Mouse (Mus musculus) lung, postnatal 0 days (tissue): ENCODE measurements around the gene 1520401A03Rik. TPM values are rescaled to one million over a fixed set of nuclear protein-coding genes. Genes with fewer than 3 reads are reported as not detected.

Source experiments
- ATAC-seq: fragments of 200-750 bp; cut with Nextera tagmentation; 2 replicates; pipeline ENCODE4 v1.8.0; 2017; ENCODE audit warnings: moderate library complexity
- DNase-seq: peaks from one replicate; pipeline ENCODE4 v3.0.0-alpha.2; 2016; ENCODE audit warnings: low spot score
- H3K27ac ChIP-seq: fragments of 300-500 bp; sonication (generic); 2 replicates; pipeline ENCODE4 v1.5.1; 2014; ENCODE audit warnings: antibody characterized with exemption, mild to moderate bottlenecking, low read length, mixed read lengths
- H3K27me3 ChIP-seq: fragments of 300-500 bp; sonication (generic); replicated peaks from 2 replicates; pipeline ENCODE4 v1.6.1; 2014; ENCODE audit warnings: low read length, mixed read lengths; ENCODE audit not compliant: insufficient read depth
- H3K36me3 ChIP-seq: fragments of 300-500 bp; sonication (generic); 2 replicates; pipeline ENCODE4 v1.6.1; 2014; ENCODE audit warnings: low read length, mixed read lengths; ENCODE audit not compliant: insufficient read depth
- H3K4me1 ChIP-seq: fragments of 300-500 bp; sonication (generic); 2 replicates; pipeline ENCODE4 v1.6.1; 2014; ENCODE audit warnings: antibody characterized with exemption, low read depth, low read length, mixed read lengths; ENCODE audit not compliant: insufficient read depth
- H3K4me2 ChIP-seq: fragments of 300-500 bp; sonication (generic); replicated peaks from 2 replicates; pipeline ENCODE4 v1.6.1; 2014; ENCODE audit warnings: low read depth, mild to moderate bottlenecking, low read length, moderate library complexity, mixed read lengths
- H3K4me3 ChIP-seq: fragments of 300-500 bp; sonication (generic); 2 replicates; pipeline ENCODE4 v1.5.1; 2014; ENCODE audit warnings: low read depth, low read length
- H3K9ac ChIP-seq: fragments of 300-500 bp; sonication (generic); replicated peaks from 2 replicates; pipeline ENCODE4 v1.6.1; 2014; ENCODE audit warnings: low read depth, mild to moderate bottlenecking
- H3K9me3 ChIP-seq: fragments of 300-500 bp; sonication (generic); 2 replicates; pipeline ENCODE4 v1.6.1; 2016; ENCODE audit warnings: low read length, mixed read lengths
- CTCF ChIP-seq: IDR thresholded peaks from 2 replicates; pipeline ENCODE4 v1.5.1; 2016; ENCODE audit warnings: antibody characterized with exemption, mild to moderate bottlenecking
- EP300 ChIP-seq: IDR thresholded peaks from 2 replicates; pipeline ENCODE4 v1.6.1; 2016; ENCODE audit warnings: antibody characterized with exemption, mild to moderate bottlenecking, control low read depth
- WGBS: fragments of 180-500 bp; shearing (Covaris S2); extraction: QIAGEN DNeasy Blood & Tissue Kit; methylation state at CpG from one replicate; pipeline ENCODE4 v1.1.7; 2014; 5-methylcytosine and 5-hydroxymethylcytosine counted together
- polyA plus RNA-seq: library from polyadenylated mRNA; unstranded; fragments of >200 nt; fragmentation: Nextera tagmentation; extraction: Ambion mirVana; gene quantifications from 2 replicates; pipeline ENCODE4 v1.2.1, GENCODE M21; 2015

The 1520401A03Rik gene
- polyA plus RNA-seq, 1 experiment from 2014 or later: 0.20 TPM

DNA sequence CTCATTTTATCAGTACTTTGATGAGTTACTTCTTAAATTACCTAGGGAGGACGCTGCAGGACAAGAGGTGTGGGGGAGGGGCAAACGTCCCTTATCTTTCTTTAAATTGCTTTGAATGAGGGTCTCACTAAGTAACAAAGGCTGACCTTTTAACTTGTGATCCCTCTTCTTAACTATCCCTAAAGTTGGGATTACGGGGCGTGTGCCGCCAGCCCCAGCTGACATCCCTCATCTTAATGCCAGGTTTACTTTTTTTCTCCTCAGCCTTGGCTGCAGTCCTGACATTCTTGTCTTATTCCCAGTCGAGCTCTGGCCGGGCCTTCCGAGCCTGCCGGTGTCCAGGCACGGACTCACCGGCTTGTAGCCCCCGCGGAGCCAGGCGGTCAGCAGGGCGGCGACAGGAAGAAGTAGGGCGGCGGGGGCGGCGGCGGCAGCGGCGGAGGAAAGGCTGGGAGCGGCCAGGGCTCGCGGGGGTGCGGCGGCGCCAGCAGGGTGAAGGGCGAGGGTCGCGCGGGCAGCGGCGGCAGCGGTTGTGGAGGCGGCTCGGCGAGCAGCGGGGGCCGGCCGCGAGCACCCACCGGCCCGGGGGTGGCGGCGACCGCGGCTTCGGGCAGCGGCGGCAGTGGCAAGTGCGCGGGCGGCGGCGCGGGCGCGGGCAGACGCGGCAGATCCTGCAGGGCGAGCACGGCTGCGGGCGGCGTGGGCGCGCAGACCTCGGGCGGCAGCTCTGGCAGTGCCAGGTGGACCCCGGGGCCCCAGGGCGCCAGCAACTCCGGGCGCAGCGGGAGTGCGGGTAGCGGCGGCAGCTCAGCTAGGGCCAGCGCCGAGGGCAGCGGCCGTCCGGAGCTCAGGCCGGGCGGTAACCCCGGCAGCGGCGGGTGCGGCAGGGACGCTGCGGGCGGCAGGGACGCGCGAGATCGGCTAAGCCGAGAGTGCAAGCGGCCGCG is 23.2 kb downstream of the 1520401A03Rik start:
- H3K4me3 ChIP-seq: peak overlapping the region; percentile 60
- DNase-seq (peak; percentile 49), ATAC-seq (peak; percentile 56)
- H3K27me3 ChIP-seq: no peaks in the 10 kb centered on the region
- 2% methylated on average over 67 of the region's 101 CpGs for WGBS
- TF ChIP-seq EP300 (no peak), CTCF (no peak; the same call in 1 of the 2 replicates)
- H3K9ac ChIP-seq: peak overlapping the region; percentile 32; the same call in 1 of the 2 replicates
- H3K36me3 ChIP-seq: no peaks in the 10 kb centered on the region
- H3K4me1 ChIP-seq: no peaks in the 10 kb centered on the region
- H3K9me3 ChIP-seq: no peaks in the 10 kb centered on the region
- no peak overlapping the region for H3K27ac ChIP-seq
- H3K4me2 ChIP-seq: peak overlapping the region; percentile 100

GRCm38 (mm10) chr17:23695801-23696200 is 26.8 kb downstream of the 1520401A03Rik start:
- H3K27me3 ChIP-seq: no peaks in the 10 kb centered on the region
- H3K4me1 ChIP-seq: no peaks in the 10 kb centered on the region
- H3K36me3 ChIP-seq: no peaks in the 10 kb centered on the region
- no peaks in the 10 kb centered on the region for H3K9me3 ChIP-seq
- WGBS: 12% methylated on average over 3 of the region's 3 CpGs
- DNase-seq (no peak), ATAC-seq (no peak)
- no peak overlapping the region for H3K4me3 ChIP-seq
- no peak overlapping the region for H3K4me2 ChIP-seq
- H3K27ac ChIP-seq: no peak overlapping the region
- TF ChIP-seq EP300 (no peak), CTCF (no peak)
- no peak overlapping the region for H3K9ac ChIP-seq

DNA sequence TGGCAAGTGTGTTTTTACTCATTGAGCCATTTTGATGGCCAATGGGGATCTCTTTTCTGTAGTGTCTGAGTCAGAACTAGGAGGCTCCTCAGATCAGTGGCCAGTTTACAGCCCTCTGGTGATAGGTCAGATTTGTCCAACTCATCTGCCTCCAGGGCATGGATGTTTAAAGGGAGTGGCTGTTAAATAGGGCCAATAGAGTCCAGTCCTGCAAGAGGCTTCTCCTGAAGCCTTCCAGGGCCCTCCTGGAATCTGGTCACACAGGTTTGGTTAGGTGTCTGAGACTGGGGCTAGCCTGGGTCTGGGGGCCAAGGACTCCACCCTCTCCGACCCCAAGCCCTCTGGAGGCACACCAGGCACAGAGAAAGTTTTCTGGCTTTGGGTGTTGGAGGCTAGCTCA is 28.1 kb downstream of the 1520401A03Rik start:
- Histone ChIP-seq H3K27me3 (no peaks in the 10 kb centered on the region), H3K9ac (no peak overlapping the region), H3K4me2 (no peak overlapping the region), H3K9me3 (no peaks in the 10 kb centered on the region), H3K4me3 (no peak overlapping the region), H3K4me1 (no peaks in the 10 kb centered on the region), H3K27ac (no peak overlapping the region), H3K36me3 (no peaks in the 10 kb centered on the region)
- WGBS: 52% methylated on average over 1 of the region's 1 CpGs
- ATAC-seq (no peak), DNase-seq (no peak)
- TF ChIP-seq EP300 (no peak), CTCF (no peak)

DNA sequence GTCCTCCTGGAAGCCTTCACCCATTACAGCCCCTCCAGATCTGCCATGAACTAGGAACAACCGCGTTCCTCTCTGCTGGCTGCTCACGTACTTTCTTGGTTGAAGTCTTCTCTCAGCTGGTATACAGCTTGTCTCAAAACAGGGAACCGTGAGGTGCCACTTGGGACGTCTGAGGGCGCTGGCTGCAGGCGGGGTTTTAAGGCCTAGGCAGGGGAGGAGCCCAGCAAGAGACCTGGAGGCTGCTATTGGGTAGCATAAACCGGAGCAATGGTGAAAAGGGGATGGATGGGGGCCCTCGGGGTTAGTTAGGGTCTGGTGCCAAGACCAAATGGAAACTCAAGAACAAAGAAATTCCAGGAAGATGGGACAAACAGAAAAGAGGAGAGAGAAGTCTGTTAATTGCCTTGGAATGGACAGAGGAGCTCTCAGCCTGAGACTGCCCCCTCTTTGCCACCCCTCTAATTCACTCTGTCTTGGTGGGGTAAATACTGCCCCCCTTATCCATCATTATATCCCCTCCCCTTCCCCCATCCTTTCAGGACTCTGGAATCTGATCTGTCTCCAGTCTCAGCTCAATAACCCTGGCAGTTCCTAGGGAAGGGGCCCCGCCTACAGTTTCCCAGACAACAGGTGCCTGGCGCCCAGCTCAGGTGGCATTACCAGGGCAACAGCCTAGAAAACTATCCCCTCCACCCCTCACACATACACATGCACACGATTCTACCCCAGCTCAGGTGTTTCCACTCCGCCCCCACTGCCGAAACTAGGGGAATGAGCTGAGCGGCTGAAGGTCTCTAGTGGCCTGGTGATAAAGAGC is 38.5 kb downstream of the 1520401A03Rik start, which contains the start of gene Cldn9:
Cldn9 (minus strand) TSS at position 171 of the 817 bp plus-strand sequence.
- H3K4me2 ChIP-seq: no peak within 1 kb of the TSS
- 0 out of 2 replicates have a peak, but pooled peaks have one; percentile 25 for ATAC-seq
- 20% methylated on average over 15 of the region's 15 CpGs for WGBS
- TF ChIP-seq CTCF (no peak), EP300 (no peak)
- no peak within 1 kb of the TSS for H3K27ac ChIP-seq
- no peak within 1 kb of the TSS for H3K9ac ChIP-seq
- H3K4me1 ChIP-seq: no peaks in the 10 kb centered on the region
- DNase-seq: no peak
- H3K27me3 ChIP-seq: peaks cover 14% of the 10 kb centered on the region; the same call in 1 of the 2 replicates
- H3K4me3 ChIP-seq: no peak within 1 kb of the TSS
- no peaks in the 10 kb centered on the region for H3K9me3 ChIP-seq
- H3K36me3 ChIP-seq: no peaks in the 10 kb centered on the region

DNA sequence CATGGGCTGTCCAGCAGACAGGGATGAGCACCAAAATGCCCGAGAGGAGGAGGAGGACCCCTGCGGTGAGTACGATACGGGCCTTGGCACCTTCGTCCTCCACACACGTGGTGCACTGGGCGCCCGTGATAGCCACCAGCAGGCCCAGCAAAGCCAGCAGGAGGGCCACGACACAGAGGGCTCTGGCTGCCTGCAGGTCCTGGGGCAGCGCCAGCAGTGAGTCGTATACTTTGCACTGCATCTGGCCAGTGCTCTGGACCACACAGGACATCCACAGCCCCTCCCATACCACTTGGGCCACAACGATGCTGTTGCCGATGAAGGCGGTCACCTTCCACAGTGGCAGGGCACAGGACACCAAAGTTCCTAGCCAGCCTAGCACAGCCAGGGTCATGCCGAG is 39.4 kb downstream of the 1520401A03Rik start:
- no peaks in the 10 kb centered on the region for H3K9me3 ChIP-seq
- H3K9ac ChIP-seq: no peak overlapping the region

GRCm38 (mm10) chr17:23682530-23682929 is 40.1 kb downstream of the 1520401A03Rik start:
- ATAC-seq (no peak), DNase-seq (no peak)
- Histone ChIP-seq H3K4me2 (no peak overlapping the region), H3K27ac (no peak overlapping the region), H3K4me3 (no peak overlapping the region), H3K4me1 (peaks cover 3% of the 10 kb centered on the region; the same call in 1 of the 2 replicates), H3K9me3 (no peaks in the 10 kb centered on the region), H3K9ac (no peak overlapping the region), H3K36me3 (no peaks in the 10 kb centered on the region), H3K27me3 (peaks cover 14% of the 10 kb centered on the region; the same call in 1 of the 2 replicates)
- no peak for TF ChIP-seq CTCF
- TF ChIP-seq EP300: no peak
- 65% methylated on average over 3 of the region's 3 CpGs for WGBS

More for the DNA sequence above, 39.4 kb downstream of the 1520401A03Rik start:
- TF ChIP-seq EP300 (no peak), CTCF (no peak)
- DNase-seq (no peak), ATAC-seq (no peak)
- peaks cover 14% of the 10 kb centered on the region; the same call in 1 of the 2 replicates for H3K27me3 ChIP-seq
- H3K27ac ChIP-seq: no peak overlapping the region
- H3K4me3 ChIP-seq: no peak overlapping the region
- no peak overlapping the region for H3K4me2 ChIP-seq
- WGBS: 11% methylated on average over 15 of the region's 15 CpGs
- no peaks in the 10 kb centered on the region for H3K36me3 ChIP-seq
- no peaks in the 10 kb centered on the region for H3K4me1 ChIP-seq
